Mouse (Mus musculus) kidney, adult 2 months (tissue): ENCODE results near the gene Piwil1. TPM values are rescaled to one million over a fixed set of nuclear protein-coding genes. Genes with fewer than 3 reads are reported as not detected.

Source experiments
- DNase-seq: peaks from one replicate; pipeline ENCODE4 v3.0.0; 2021
- H3K27ac ChIP-seq: fragments of 200-500 bp; 2 replicates; pipeline ENCODE4 v1.5.1; 2012; ENCODE audit warnings: low read depth, low read length, control low read depth, inconsistent platforms; ENCODE audit not compliant: insufficient read depth
- H3K27me3 ChIP-seq: fragments of 200-500 bp; replicated peaks from 2 replicates; pipeline ENCODE4 v1.6.1; 2012; ENCODE audit warnings: mild to moderate bottlenecking, moderate library complexity, low read length, inconsistent platforms; ENCODE audit not compliant: control insufficient read depth, insufficient read depth
- H3K36me3 ChIP-seq: fragments of 200-500 bp; 2 replicates; pipeline ENCODE4 v1.6.1; 2012; ENCODE audit warnings: mild to moderate bottlenecking, moderate library complexity, low read length, inconsistent platforms; ENCODE audit not compliant: control insufficient read depth, insufficient read depth
- H3K4me1 ChIP-seq: fragments of 200-500 bp; 2 replicates; pipeline ENCODE4 v1.6.1; 2011; ENCODE audit warnings: low read length; ENCODE audit not compliant: control insufficient read depth, insufficient read depth
- H3K4me3 ChIP-seq: fragments of 200-500 bp; 2 replicates; pipeline ENCODE4 v1.5.1; 2011; ENCODE audit warnings: mild to moderate bottlenecking, low read depth, low read length, control low read depth; ENCODE audit not compliant: insufficient read depth
- CTCF ChIP-seq: fragments of 200-500 bp; conservative IDR thresholded peaks from 2 replicates; pipeline ENCODE4 v1.5.1; 2011; ENCODE audit warnings: low read depth, mild to moderate bottlenecking, control low read depth, low read length, moderate library complexity, mixed read lengths; ENCODE audit not compliant: insufficient read depth, insufficient read length
- POLR2A ChIP-seq: fragments of 200-500 bp; IDR thresholded peaks from one replicate; pipeline ENCODE4 v1.6.1; 2011; ENCODE audit warnings: low read depth, low read length, control low read depth
- WGBS: fragments of 180-500 bp; shearing (Covaris S2); methylation state at CpG from one replicate; pipeline ENCODE4 v1.1.7; 2018; 5-methylcytosine and 5-hydroxymethylcytosine counted together
- polyA plus RNA-seq: library from polyadenylated mRNA; depleted of rRNA; stranded (reverse); fragments of >200 nt; gene quantifications from 2 replicates; pipeline ENCODE4 v1.2.3, GENCODE M21; 2012

Piwil1 gene
- polyA plus RNA-seq, 1 experiment: 0.06 TPM

GRCm38 (mm10) chr5:128733955-128734354, 31.6 kb downstream of the Piwil1 start:
- Histone ChIP-seq H3K36me3 (no peaks in the 10 kb centered on the region), H3K27me3 (no peaks in the 10 kb centered on the region), H3K4me1 (no peaks in the 10 kb centered on the region), H3K4me3 (no peak overlapping the region), H3K27ac (no peak overlapping the region)
- DNase-seq: peak; percentile 40
- TF ChIP-seq POLR2A (no peak), CTCF (peak; percentile 85)
- WGBS: 3% methylated on average over 6 of the region's 6 CpGs

GRCm38 (mm10) chr5:128735921-128736320, 33.6 kb downstream of the Piwil1 start:
- TF ChIP-seq POLR2A (no peak), CTCF (no peak)
- DNase-seq: no peak
- no peaks in the 10 kb centered on the region for H3K4me1 ChIP-seq
- H3K27ac ChIP-seq: no peak overlapping the region
- no peaks in the 10 kb centered on the region for H3K36me3 ChIP-seq
- no peak overlapping the region for H3K4me3 ChIP-seq
- H3K27me3 ChIP-seq: no peaks in the 10 kb centered on the region
- 80% methylated on average over 22 of the region's 22 CpGs for WGBS

- Histone ChIP-seq H3K4me3 (no peak overlapping the region), H3K36me3 (no peaks in the 10 kb centered on the region), H3K27ac (no peak overlapping the region), H3K4me1 (no peaks in the 10 kb centered on the region), H3K27me3 (no peaks in the 10 kb centered on the region)
- TF ChIP-seq POLR2A: no peak
- TF ChIP-seq CTCF: no peak
- WGBS: 27% methylated on average over 17 of the region's 17 CpGs
- no peak for DNase-seq
Observed at GRCm38 (mm10) chr5:128739168-128739837, 37.0 kb downstream of the Piwil1 start.

- H3K27ac ChIP-seq: no peak overlapping the region
- DNase-seq: no peak
- TF ChIP-seq POLR2A: no peak
- TF ChIP-seq CTCF: no peak
- WGBS: 26% methylated on average over 8 of the region's 8 CpGs
- H3K4me3 ChIP-seq: no peak overlapping the region
- H3K4me1 ChIP-seq: no peaks in the 10 kb centered on the region
- H3K27me3 ChIP-seq: no peaks in the 10 kb centered on the region
- H3K36me3 ChIP-seq: no peaks in the 10 kb centered on the region
Observed at GRCm38 (mm10) chr5:128739838-128740171, 37.5 kb downstream of the Piwil1 start.

GRCm38 (mm10) chr5:128744351-128744750, 42.0 kb downstream of the Piwil1 start:
- Histone ChIP-seq H3K27ac (no peak overlapping the region), H3K27me3 (no peaks in the 10 kb centered on the region), H3K4me3 (no peak overlapping the region), H3K36me3 (no peaks in the 10 kb centered on the region), H3K4me1 (no peaks in the 10 kb centered on the region)
- DNase-seq: no peak
- WGBS: 80% methylated on average over 6 of the region's 6 CpGs
- no peak for TF ChIP-seq CTCF
- TF ChIP-seq POLR2A: no peak

GRCm38 (mm10) chr5:128745206-128745605, 42.9 kb downstream of the Piwil1 start:
- no peak for TF ChIP-seq CTCF
- TF ChIP-seq POLR2A: no peak
- 72% methylated on average over 9 of the region's 9 CpGs for WGBS
- H3K4me1 ChIP-seq: no peaks in the 10 kb centered on the region
- no peak for DNase-seq
- no peaks in the 10 kb centered on the region for H3K36me3 ChIP-seq
- H3K27me3 ChIP-seq: no peaks in the 10 kb centered on the region
- no peak overlapping the region for H3K4me3 ChIP-seq
- H3K27ac ChIP-seq: no peak overlapping the region

- 80% methylated on average over 8 of the region's 8 CpGs for WGBS
- no peak for DNase-seq
- no peaks in the 10 kb centered on the region for H3K4me1 ChIP-seq
- no peak overlapping the region for H3K27ac ChIP-seq
- no peak for TF ChIP-seq POLR2A
- TF ChIP-seq CTCF: no peak
- no peaks in the 10 kb centered on the region for H3K27me3 ChIP-seq
- no peak overlapping the region for H3K4me3 ChIP-seq
- H3K36me3 ChIP-seq: no peaks in the 10 kb centered on the region
Observed at GRCm38 (mm10) chr5:128746261-128746660, 43.9 kb downstream of the Piwil1 start.
